Mouse (Mus musculus): ENCODE measurements around the gene Setd5.

DNA sequence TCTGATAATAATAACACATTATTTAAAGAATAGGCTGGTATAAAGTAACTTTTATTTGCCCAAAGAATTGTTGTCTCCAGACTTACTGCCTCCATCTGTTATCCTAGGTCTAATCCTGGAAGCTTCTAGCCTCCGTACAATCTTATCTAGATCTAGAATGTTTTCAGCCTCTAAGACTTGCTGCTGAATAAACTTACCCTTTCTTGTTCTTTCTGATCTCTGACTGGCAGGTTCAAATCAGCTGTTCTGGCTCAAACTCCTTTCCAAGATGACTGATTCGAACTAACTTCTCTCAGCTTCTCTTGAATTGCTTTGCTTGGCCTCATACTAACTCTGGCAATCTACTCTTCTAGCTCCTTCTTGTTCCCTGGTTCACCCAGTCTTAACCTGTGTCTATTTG is 36.8 kb upstream of the Setd5 start:
- TF ChIP-seq POLR2A (IDR thresholded peaks at IDR 0.05; ENCODE audit: low read depth, low read length) (no peak), CTCF (conservative IDR thresholded peaks at IDR 0.05; ENCODE audit: insufficient read depth, insufficient read length, low read depth, low read length) (no peak)

Measured in kidney, adult 2 months (tissue).